Mouse (Mus musculus): ENCODE measurements around the gene Dnmbp.

GRCm38 (mm10) chr19:43961185-43961584 is 21.2 kb upstream of the Dnmbp start:
- no peak for TF ChIP-seq GATA1 (IDR thresholded peaks at IDR 0.05; ENCODE audit: borderline replicate concordance, low read length)
- no peak for TF ChIP-seq FLI1 (IDR thresholded peaks at IDR 0.05; ENCODE audit: low read length)

Measured in megakaryocyte, embryonic 14.5 days (primary cell).